Mouse (Mus musculus): ENCODE measurements around the gene Narfl.

The Narfl gene

DNA sequence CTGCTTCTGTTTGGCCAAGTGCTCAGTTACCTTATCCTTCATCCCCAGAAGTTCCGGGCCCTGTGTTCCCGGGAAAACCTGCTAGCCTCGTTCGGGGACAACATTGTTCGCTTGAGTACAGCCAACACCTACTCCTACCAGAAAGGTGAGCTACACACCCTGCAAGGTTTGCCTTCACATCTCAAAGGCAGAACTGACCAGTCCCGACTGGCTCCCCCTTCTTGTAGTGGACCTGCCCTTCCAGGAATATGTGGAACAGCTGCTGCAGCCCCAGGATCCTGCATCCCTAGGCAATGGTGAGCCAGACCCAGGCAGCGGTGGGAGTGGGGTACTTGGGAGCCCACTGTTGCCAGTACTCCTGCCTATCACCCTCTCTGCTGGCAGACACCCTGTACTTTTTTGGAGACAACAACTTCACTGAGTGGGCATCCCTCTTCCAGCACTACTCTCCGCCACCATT lies 56.0 kb downstream of the Narfl start:
- no peak for DNase-seq (ENCODE audit: low spot score in 2 of 2)

DNA sequence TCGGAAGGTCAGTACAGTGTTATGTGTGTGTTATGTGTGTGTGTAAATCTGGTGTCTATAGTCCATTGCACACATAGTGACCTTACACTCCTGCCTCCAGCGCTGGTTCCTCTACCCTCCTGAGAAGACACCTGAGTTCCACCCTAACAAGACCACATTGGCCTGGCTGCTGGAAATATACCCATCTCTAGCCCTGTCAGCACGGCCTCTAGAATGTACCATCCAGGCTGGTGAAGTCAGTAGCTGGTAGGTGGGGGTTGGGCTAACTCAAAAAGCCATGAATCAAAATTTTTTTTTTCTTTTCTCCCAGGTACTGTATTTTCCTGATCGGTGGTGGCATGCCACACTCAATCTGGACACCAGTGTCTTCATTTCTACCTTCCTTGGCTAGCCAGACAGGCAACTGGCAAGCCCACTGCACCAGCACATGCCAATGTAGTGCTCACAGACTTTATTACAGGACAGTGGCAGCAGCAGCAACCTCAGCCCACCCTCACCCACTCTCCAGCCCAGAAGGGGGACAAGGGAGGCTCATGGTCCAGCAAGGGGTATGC lies 56.7 kb downstream of the Narfl start:
- DNase-seq (ENCODE audit: low spot score in 2 of 2) = no peak

DNA sequence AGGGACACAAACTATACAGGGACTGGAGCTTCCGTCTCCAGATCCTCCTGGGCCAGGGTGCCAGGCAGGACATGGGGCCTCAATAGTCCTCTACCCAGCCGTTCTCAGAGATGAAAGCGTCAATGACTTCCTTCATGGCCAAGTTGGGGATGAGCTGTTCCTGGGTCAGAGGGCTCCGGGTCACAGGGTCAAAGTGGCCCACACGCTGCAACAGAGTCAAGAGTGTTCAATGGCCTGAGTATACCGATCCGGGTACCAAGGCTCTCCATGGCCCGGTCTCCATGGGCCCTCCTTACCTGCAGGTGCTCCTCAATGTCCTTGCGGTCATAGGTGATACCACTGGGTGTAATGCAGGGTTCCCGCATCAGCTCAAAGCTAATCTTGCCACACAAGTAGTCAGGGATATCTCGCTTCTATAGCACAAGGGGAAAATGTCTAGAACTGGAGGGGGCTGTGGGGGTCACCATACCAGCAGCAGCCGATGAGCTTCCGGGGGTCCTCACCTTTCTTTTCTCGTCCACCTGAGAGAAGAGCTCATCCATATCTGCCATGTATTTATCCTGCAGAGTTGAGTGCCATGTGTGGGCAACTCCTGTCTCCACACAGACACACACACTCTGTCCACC lies 57.3 kb downstream of the Narfl start:
- DNase-seq (ENCODE audit: low spot score in 2 of 2) = no peak

GRCm38 (mm10) chr17:25831451-25832281 lies 58.1 kb downstream of the Narfl start:
- no peak for DNase-seq (ENCODE audit: low spot score in 2 of 2)

GRCm38 (mm10) chr17:25832436-25833290 lies 59.1 kb downstream of the Narfl start:
- peak; percentile 96 to 99 for DNase-seq (ENCODE audit: low spot score in 2 of 2)
